Mouse (Mus musculus): Measurements from ENCODE around the gene Nrxn1.

The Nrxn1 gene

DNA sequence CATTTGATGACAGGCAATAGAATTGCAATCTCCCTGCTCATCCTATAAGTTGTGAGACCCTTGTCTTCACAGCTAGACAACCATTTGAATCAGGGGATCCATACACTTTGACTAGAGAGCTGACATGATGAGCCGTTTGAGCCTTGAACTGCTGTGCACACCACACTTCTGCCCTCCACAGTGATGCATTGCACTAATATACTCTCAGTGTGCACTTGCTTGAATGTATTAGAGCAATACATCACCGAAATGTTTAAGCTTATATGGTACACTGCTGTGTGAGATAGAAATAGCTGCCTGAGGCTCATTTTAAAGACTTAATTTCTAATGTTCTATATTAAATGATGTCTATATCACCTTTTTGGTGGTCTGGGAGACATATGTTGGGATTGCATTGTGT, 430.6 kb downstream of the Nrxn1 start:
- DNase-seq (ENCODE audit: low spot score in 2 of 2) = no peak

GRCm38 (mm10) chr17:90654506-90654905, 438.4 kb downstream of the Nrxn1 start:
- DNase-seq (ENCODE audit: low spot score in 2 of 2) = no peak

GRCm38 (mm10) chr17:90653347-90653746, 439.5 kb downstream of the Nrxn1 start:
- DNase-seq (ENCODE audit: low spot score in 2 of 2) = no peak

DNA sequence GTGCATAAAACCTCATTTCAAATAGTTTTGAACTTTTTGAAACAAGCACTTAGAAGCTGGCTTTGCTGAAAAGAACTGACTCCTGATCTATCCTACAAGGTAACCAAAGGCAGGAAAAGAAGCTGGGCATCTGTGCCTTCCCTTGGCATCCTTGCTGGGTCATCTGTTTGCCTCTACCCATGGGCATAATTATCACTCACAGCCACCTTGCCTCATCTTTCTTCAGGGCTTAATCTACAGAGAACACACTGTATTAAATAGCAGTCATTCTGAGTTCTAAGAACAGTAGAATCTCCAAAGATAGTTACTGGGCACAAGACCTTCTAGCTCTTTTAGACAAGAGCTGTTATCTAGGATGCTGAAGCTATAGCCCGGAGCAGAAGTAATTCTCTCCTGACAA, 442.6 kb downstream of the Nrxn1 start:
- no peak for DNase-seq (ENCODE audit: low spot score in 2 of 2)

GRCm38 (mm10) chr17:90638970-90639524, 453.8 kb downstream of the Nrxn1 start:
- DNase-seq (ENCODE audit: low spot score in 2 of 2) = no peak

GRCm38 (mm10) chr17:90638183-90638727, 454.6 kb downstream of the Nrxn1 start:
- DNase-seq (ENCODE audit: low spot score in 2 of 2) = no peak

- no peak for DNase-seq (ENCODE audit: low spot score in 2 of 2)
Observed at GRCm38 (mm10) chr17:90631371-90631770, 461.5 kb downstream of the Nrxn1 start.

- peak; percentile 49 to 76 for DNase-seq (ENCODE audit: low spot score in 2 of 2)
Observed at GRCm38 (mm10) chr17:90629851-90630250, 463.0 kb downstream of the Nrxn1 start.

- DNase-seq (ENCODE audit: low spot score in 2 of 2) = peak; percentile 59 to 64
Observed at GRCm38 (mm10) chr17:90628469-90628868, 464.4 kb downstream of the Nrxn1 start.

GRCm38 (mm10) chr17:90628004-90628403, 464.9 kb downstream of the Nrxn1 start:
- DNase-seq (ENCODE audit: low spot score in 2 of 2) = no peak

- no peak for DNase-seq (ENCODE audit: low spot score in 2 of 2)
Observed at GRCm38 (mm10) chr17:90627395-90627794, 465.5 kb downstream of the Nrxn1 start.

DNA sequence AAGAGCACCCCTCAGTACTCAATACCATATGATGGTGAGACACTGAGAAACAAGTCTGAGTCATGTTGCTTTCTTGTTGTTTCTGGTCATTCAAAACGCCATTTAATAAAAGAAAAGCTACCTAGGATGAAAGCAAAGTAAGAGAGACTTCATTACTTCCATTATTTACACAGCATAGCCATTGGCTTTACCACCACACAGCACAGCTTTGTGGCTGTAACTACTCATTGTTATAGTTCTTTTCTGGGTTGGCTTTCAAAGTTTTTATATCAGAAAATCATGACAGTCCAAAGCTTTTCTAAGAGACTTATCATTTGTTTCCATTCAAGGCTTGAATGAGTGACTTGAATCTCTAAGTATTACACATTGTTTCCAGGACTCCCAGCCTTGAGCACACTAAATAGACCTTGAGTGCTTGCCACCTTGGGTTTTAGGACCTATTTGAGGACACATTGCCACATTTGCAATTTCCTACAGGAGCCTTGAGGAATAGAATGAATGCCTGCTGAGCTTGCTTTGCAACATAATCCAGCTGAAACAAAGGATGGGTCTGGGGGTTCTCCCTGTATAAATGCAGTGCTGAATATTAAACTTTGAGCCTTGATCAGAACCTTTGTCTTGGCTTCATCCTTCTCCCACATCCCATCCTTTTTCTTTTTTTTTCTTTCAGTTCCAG, 468.1 kb downstream of the Nrxn1 start:
- no peak for DNase-seq (ENCODE audit: low spot score in 2 of 2)

DNA sequence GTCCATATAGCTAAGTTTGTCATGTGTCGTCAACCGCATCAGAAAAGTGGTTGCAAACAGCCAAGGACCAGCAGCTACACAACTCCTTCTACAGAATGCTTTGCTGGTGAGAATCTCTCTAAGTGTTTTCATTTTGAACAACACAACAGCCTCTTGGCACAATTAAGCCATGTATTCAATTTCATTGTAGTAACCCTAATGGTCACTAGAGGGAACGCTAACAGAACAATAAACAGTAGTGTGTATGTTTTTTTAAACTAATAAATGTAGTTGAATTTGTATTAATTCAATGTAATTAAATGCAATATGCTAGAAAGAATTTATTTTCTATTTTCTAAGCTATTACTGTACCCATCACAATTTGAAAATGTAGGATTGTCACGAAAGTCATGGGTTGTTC, 471.0 kb downstream of the Nrxn1 start:
- no peak for DNase-seq (ENCODE audit: low spot score in 2 of 2)

DNA sequence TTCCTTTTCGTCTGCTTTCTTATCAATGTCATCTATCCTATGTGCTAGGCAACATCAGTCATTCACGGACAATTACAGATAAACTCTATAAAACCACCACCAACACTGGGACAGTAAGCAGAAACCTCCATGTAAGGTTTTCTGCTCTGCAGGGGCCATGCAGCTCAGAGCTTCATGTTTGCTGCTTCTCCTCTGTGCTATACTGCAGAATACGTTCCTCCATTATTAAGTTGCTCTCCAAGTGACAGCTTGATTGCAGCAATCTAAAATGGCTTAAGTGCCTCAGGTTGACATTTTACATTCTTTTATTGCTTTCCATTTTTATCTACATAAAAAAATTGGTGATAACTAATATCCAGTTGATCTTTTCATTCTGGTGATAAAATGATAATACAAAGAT, 477.9 kb downstream of the Nrxn1 start:
- DNase-seq (ENCODE audit: low spot score in 2 of 2) = no peak

DNA sequence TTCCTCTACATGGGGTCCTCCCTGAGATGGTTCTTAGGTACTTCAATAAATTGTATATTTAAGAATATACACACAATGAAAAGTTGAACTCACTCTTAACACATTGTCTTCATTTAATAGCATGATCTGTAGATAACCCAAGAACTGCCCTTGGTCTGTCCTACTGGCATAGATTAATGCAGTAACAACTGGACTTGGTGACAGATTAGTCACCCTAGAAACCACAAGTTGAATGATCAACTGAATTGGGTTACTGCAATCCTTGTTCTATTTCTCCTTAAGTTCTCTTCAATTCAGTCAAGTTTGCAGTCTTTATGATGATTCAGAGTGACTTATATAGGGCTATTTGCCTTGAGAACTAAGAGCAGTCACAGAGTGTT, 485.5 kb downstream of the Nrxn1 start:
- DNase-seq (ENCODE audit: low spot score in 2 of 2) = no peak

DNA sequence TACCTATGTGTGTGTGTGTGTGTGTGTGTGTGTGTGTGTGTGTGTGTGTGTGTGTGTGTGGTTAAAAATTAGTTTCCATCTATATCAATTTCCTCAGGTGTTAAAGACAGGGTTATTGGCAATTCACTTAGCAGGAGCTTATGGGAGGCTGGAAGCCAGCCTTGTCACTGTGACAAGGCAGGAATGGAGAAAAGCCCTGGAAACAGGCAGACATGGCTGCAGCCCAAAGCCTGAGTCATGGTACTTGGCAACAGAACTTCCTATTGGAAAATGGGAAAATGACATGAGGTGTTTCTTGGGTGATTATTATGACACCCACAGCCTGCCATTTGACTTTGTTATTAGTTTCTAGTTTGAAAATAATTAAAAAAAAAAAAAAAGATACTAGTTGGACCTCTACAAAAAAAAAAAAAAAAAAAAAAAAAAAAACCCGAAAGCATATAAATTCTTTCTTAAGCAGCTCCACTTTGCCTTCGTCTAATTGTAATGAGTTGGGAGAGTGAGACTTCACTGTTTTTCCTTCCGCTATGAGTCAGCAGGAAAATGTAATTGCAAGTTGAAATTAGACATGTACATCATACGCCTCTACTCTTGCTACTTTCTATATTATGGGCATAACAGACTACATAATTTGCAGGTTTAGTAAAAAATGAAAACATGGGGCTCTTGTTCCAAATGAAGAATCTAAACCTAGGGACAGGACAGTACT, 486.0 kb downstream of the Nrxn1 start:
- DNase-seq (ENCODE audit: low spot score in 2 of 2) = peak; percentile 72 to 80

DNA sequence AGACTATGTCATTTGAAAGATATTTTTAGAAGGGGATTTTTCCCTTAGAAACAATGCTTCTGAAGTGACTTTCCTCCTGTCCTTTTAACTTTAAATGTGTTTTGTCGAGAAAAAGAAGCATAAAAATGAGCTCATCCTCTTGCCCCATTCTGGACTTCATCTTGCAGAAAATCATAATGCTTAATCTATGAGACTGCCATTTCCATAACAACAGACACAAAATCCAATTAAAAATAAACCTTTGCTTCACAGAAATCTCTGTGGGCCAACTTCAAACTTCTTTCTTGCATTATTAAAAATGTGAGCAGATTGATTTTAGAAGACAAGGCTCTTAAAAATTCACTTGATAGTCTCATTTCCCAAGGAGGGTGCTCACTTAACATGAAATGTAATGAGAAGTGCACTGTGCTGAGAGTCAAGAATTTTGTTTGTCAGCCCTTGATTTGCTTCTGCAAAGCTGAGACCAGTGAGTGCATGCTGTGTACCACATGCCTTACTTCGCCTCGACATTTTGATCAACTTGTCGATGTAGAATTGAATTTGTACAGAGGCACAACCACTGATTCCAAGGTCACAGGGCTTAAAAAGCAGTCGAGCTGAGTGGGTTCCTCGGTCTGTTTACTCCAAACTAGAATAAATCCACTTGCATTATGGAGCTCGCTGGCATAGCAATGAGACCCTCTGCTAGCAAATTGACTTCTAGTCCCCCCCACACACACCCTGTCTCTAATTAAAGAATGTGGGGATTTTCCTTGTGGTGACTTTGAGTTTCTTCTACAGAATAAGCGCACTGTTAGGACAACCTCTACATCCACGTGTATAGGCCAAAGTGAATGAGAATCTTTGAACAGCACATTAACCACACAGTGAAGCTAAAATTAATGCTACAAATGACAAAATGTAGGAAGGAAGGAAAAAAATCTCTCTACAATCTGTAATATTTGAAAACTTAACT, 493.0 kb downstream of the Nrxn1 start:
- DNase-seq (ENCODE audit: low spot score in 2 of 2) = no peak

DNA sequence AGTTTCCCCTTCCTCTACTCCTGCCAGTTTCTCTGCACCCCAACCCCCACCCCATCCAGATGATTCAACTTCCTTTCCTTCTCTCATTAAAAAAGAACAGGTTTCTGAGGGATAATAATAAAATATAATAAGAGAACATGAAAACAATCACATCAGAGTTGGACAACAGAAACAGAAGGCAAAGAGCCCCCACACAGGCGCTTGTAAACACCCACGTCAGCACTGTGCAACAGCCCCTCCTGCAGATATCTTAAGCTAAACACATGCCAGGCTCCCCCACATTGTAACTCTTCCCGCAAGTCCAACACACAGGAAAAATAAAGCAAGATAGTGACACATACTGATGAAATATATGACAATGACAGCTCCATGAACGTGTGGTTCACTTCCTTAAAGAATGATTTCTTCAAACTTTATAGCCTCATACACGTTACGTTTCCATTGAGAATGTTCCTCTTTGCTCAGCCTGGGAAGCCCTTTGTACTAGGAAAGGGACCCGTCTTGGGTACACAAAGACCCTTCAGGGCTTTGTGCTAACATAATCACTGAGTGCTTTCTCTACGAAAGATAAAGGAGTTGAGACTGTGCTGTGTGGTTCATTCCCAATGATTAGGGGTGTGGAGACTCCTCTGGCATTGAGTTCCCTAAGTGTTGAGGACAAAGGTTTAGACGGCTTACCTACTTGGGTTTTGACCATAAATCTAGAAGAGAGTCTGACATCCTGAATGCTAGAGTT, 497.9 kb downstream of the Nrxn1 start:
- peak in 1 of 2 experiments; percentile 55 for DNase-seq (ENCODE audit: low spot score in 2 of 2)

- no peak for DNase-seq (ENCODE audit: low spot score in 2 of 2)
Observed at GRCm38 (mm10) chr17:90586891-90587290, 506.0 kb downstream of the Nrxn1 start.

GRCm38 (mm10) chr17:90584666-90585195, 508.1 kb downstream of the Nrxn1 start:
- peak; percentile 53 to 61 for DNase-seq (ENCODE audit: low spot score in 2 of 2)
